9 mouse cellular contexts compared by ENCODE assay signal in the genomic region with DNA sequence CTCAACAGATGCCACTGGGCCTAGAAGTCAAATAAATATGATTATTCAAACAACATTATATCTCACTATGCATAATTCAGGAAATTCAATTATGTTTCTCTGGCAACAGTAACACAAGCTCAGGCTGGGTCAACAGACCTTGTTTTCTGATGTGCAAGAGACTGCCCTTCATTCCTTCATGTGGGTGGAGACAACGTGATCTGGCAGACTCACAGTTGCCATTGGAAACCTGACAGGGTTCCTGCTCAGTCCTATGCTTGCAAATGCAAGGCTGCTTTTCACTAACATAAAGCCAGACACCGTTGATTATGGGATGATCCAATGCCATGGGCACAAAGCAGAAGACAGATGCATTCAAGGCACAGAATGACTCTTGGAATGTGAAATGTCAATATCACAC.
DNase-seq lines count a peak whose midpoint lies in the region; ATAC-seq and TF ChIP-seq lines count a peak whose summit lies in the region.
"Had no signal": no experiment of that assay in that cellular context is flagged by ENCODE, and none has a peak within 500 bp of the region (broad histone marks: within the 10 kb centered on the region; RNA-seq: fewer than 3 reads in every experiment).

No protein-coding gene starts in this region.

- H3K4me3 ChIP-seq in forebrain, postnatal 0 days (ENCODE audit: low read depth, low read length) = no peak overlapping the region
- H3K4me3 ChIP-seq in forebrain, embryonic 12.5 days (replicated peaks) = no peak overlapping the region
- H3K4me3 ChIP-seq in embryonic facial prominence, embryonic 15.5 days (replicated peaks) = no peak overlapping the region
- no peak overlapping the region for H3K4me3 ChIP-seq in lung, adult 2 months (replicated peaks; ENCODE audit: extremely low read depth, low read depth, low read length)

- ATAC-seq in forebrain, postnatal 0 days = peak; percentile 90
- ATAC-seq in forebrain, embryonic 12.5 days (ENCODE audit: low FRiP score) = no peak
- ATAC-seq in embryonic facial prominence, embryonic 15.5 days (ENCODE audit: insufficient number of reproducible peaks, low FRiP score, low TSS enrichment, low read depth) = peak; percentile 41; the same call in 1 of the 2 replicates
- no peak for ATAC-seq in megakaryocyte-erythroid progenitor cell, adult 5-6 weeks (replicated peaks; ENCODE audit: low FRiP score, low TSS enrichment, poor library complexity, severe bottlenecking)

- TF ChIP-seq POLR2A in lung, adult 2 months (IDR thresholded peaks at IDR 0.05; ENCODE audit: borderline replicate concordance, extremely low read depth, low read depth, low read length) = no peak

- H3K4me1 ChIP-seq in forebrain, postnatal 0 days (ENCODE audit: insufficient read depth) = no peaks in the 10 kb centered on the region
- peaks cover 22% of the 10 kb centered on the region for H3K4me1 ChIP-seq in forebrain, embryonic 12.5 days
- H3K4me1 ChIP-seq in embryonic facial prominence, embryonic 15.5 days = peaks cover 14% of the 10 kb centered on the region
- H3K4me1 ChIP-seq in lung, adult 2 months (ENCODE audit: control insufficient read depth, insufficient read depth, low read length) = no peaks in the 10 kb centered on the region

- H3K4me2 ChIP-seq in forebrain, postnatal 0 days (ENCODE audit: low read depth) = no peak overlapping the region
- H3K4me2 ChIP-seq in forebrain, embryonic 12.5 days = no peak overlapping the region
- H3K4me2 ChIP-seq in embryonic facial prominence, embryonic 15.5 days (replicated peaks) = no peak overlapping the region

- no peaks in the 10 kb centered on the region for H3K27me3 ChIP-seq in forebrain, postnatal 0 days (ENCODE audit: insufficient read depth, low read length)
- peaks cover 6% of the 10 kb centered on the region; the same call in 1 of the 2 replicates for H3K27me3 ChIP-seq in forebrain, embryonic 12.5 days
- no peaks in the 10 kb centered on the region for H3K27me3 ChIP-seq in embryonic facial prominence, embryonic 15.5 days

- no peak overlapping the region for H3K9ac ChIP-seq in forebrain, postnatal 0 days
- H3K9ac ChIP-seq in forebrain, embryonic 12.5 days = no peak overlapping the region
- H3K9ac ChIP-seq in embryonic facial prominence, embryonic 15.5 days = no peak overlapping the region

- no peaks in the 10 kb centered on the region for H3K36me3 ChIP-seq in forebrain, postnatal 0 days (ENCODE audit: insufficient read depth)
- no peaks in the 10 kb centered on the region for H3K36me3 ChIP-seq in forebrain, embryonic 12.5 days (replicated peaks)
- no peaks in the 10 kb centered on the region for H3K36me3 ChIP-seq in embryonic facial prominence, embryonic 15.5 days

- 24% methylated on average over 2 of the region's 2 CpGs for WGBS in forebrain, postnatal 0 days
- WGBS in forebrain, embryonic 12.5 days = 59% methylated on average over 2 of the region's 2 CpGs
- 34% methylated on average over 2 of the region's 2 CpGs for WGBS in embryonic facial prominence, embryonic 15.5 days
- WGBS in lung, adult 2 months = 58% methylated on average over 2 of the region's 2 CpGs

- 0 out of 2 replicates have a peak overlapping the region, but pooled peaks have one; percentile 16 for H3K27ac ChIP-seq in forebrain, postnatal 0 days (ENCODE audit: low read depth, low read length)
- H3K27ac ChIP-seq in forebrain, embryonic 12.5 days = no peak overlapping the region
- peak overlapping the region; percentile 45; the same call in 1 of the 2 replicates for H3K27ac ChIP-seq in embryonic facial prominence, embryonic 15.5 days (replicated peaks)

- no peaks in the 10 kb centered on the region for H3K9me3 ChIP-seq in forebrain, postnatal 0 days (ENCODE audit: low read length)
- no peaks in the 10 kb centered on the region for H3K9me3 ChIP-seq in forebrain, embryonic 12.5 days
- no peaks in the 10 kb centered on the region for H3K9me3 ChIP-seq in embryonic facial prominence, embryonic 15.5 days (replicated peaks)

- no peak for TF ChIP-seq CTCF in forebrain, postnatal 0 days (IDR thresholded peaks at IDR 0.05; ENCODE audit: low read depth)
- no peak for TF ChIP-seq CTCF in lung, adult 2 months (IDR thresholded peaks at IDR 0.05; ENCODE audit: insufficient read depth, low read length)

- peak; percentile 64 for DNase-seq in forebrain, postnatal 0 days
- DNase-seq in MN1 (ENCODE audit: low spot score) = peak; percentile 57
- DNase-seq in layer of hippocampus, postnatal 36 days = peak; percentile 30 to 32
- no peak for DNase-seq in ovary, postnatal 36 days (ENCODE audit: low spot score)
- no peak for DNase-seq in lung, adult 2 months
- DNase-seq: gastrocnemius, postnatal 36 days had no signal

Comparison
In these comparisons a context has a peak if more than half of its experiments do, and no peak if none do; other contexts are left out.
1. ATAC-seq: peak in forebrain, postnatal 0 days (single experiment) and embryonic facial prominence, embryonic 15.5 days (single experiment); none in forebrain, embryonic 12.5 days (single experiment) and megakaryocyte-erythroid progenitor cell, adult 5-6 weeks (single experiment).
2. DNase-seq: peak in forebrain, postnatal 0 days (single experiment), MN1 (single experiment) and layer of hippocampus, postnatal 36 days (2 of 2); none in ovary, postnatal 36 days (single experiment) and lung, adult 2 months (single experiment).